Comparison of ENCODE assay signal across 10 mouse cellular contexts in the genomic region with DNA sequence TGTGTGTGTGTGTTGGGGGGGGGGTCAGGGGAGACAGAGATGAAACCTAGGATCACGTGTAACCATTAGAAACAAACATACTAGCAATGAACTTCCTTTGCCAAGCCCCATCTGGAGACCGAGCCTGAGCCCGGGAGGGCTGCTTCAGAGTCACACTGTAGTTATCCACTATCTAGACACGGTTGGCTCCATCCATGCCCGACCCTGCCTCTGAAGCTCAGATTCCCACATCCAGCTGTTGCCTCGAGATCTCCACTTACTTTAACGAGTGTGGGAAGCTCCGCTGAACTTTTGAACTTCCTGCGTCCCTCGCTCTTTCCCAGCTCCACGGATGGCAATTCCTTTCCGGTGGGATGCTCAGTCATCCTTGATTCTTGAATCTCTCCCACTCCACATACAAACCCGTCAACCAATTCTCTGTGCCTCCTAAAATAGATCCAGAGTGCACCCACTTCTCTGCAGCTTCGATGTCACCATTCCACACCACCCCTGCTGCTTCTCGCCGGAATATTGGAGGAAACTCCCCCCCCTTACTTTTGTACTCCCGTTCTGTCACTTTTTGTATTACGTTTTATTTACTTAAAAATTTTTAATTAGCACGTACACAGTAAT. TPM values are rescaled to one million over a fixed set of nuclear protein-coding genes. Genes with fewer than 3 reads are reported as not detected.
DNase-seq lines count a peak whose midpoint lies in the region; ATAC-seq and TF ChIP-seq lines count a peak whose summit lies in the region.
"Had no signal": no experiment of that assay in that cellular context is flagged by ENCODE, and none has a peak within 500 bp of the region (broad histone marks: within the 10 kb centered on the region; RNA-seq: fewer than 3 reads in every experiment).

No protein-coding gene starts in this region.

- peak; percentile 20 for DNase-seq in kidney, adult 2 months
- no peak for DNase-seq in kidney, adult 18-20 months
- peak; percentile 85 for DNase-seq in embryonic facial prominence, embryonic 14.5 days (ENCODE audit: low spot score)
- DNase-seq in layer of hippocampus, adult 18-20 months (ENCODE audit: low spot score in 2 of 2) = no peak
- DNase-seq in cerebellum, adult 2 months = no peak
- DNase-seq in gastrocnemius, adult 8-10 months (ENCODE audit: low spot score in 2 of 2) = no peak

- no peak overlapping the region for H3ac ChIP-seq in myocyte (ENCODE audit: control insufficient read depth, insufficient read length)

- H3K4me3 ChIP-seq in kidney, adult 2 months (ENCODE audit: insufficient read depth, low read depth, low read length) = no peak overlapping the region
- no peak overlapping the region for H3K4me3 ChIP-seq in embryonic facial prominence, embryonic 14.5 days (ENCODE audit: low read depth, low read length)
- H3K4me3 ChIP-seq in intestine, postnatal 0 days (ENCODE audit: low read depth, low read length) = no peak overlapping the region
- H3K4me3 ChIP-seq in myocyte = no peak overlapping the region
- no peak overlapping the region for H3K4me3 ChIP-seq in cerebellum, adult 2 months (replicated peaks; ENCODE audit: insufficient read depth, low read depth, low read length)
- H3K4me3 ChIP-seq: embryonic facial prominence, embryonic 13.5 days had no signal

- no peaks in the 10 kb centered on the region for H3K9me3 ChIP-seq in embryonic facial prominence, embryonic 14.5 days (ENCODE audit: control insufficient read depth, low read length)
- H3K9me3 ChIP-seq in intestine, postnatal 0 days (ENCODE audit: control insufficient read depth) = no peaks in the 10 kb centered on the region
- H3K9me3 ChIP-seq: embryonic facial prominence, embryonic 13.5 days had no signal

- 22% methylated on average over 19 of the region's 19 CpGs for WGBS in kidney, adult 2 months
- 35% methylated on average over 19 of the region's 19 CpGs for WGBS in embryonic facial prominence, embryonic 14.5 days
- 51% methylated on average over 19 of the region's 19 CpGs for WGBS in intestine, postnatal 0 days
- WGBS in cerebellum, adult 2 months = 63% methylated on average over 19 of the region's 19 CpGs

- no peak for TF ChIP-seq CTCF in kidney, adult 2 months (conservative IDR thresholded peaks at IDR 0.05; ENCODE audit: insufficient read depth, insufficient read length, low read depth, low read length)
- no peak for TF ChIP-seq CTCF in intestine, postnatal 0 days (IDR thresholded peaks at IDR 0.05; ENCODE audit: low read depth)
- no peak for TF ChIP-seq CTCF in cerebellum, adult 2 months (IDR thresholded peaks at IDR 0.05; ENCODE audit: borderline replicate concordance, insufficient read depth, low read depth, low read length)

- no peaks in the 10 kb centered on the region for H3K4me1 ChIP-seq in kidney, adult 2 months (ENCODE audit: control insufficient read depth, insufficient read depth, low read length)
- no peaks in the 10 kb centered on the region; the same call in 1 of the 2 replicates for H3K4me1 ChIP-seq in embryonic facial prominence, embryonic 14.5 days (ENCODE audit: control insufficient read depth, insufficient read depth, low read length)
- H3K4me1 ChIP-seq in intestine, postnatal 0 days (replicated peaks; ENCODE audit: control insufficient read depth, insufficient read depth, low read length) = no peaks in the 10 kb centered on the region
- H3K4me1 ChIP-seq in cerebellum, adult 2 months (ENCODE audit: control insufficient read depth, insufficient read depth, low read length) = no peaks in the 10 kb centered on the region
- H3K4me1 ChIP-seq: embryonic facial prominence, embryonic 13.5 days had no signal

- peak overlapping the region; percentile 70; the same call in 1 of the 2 replicates for H3K27ac ChIP-seq in kidney, adult 2 months (ENCODE audit: insufficient read depth, low read depth, low read length)
- H3K27ac ChIP-seq in embryonic facial prominence, embryonic 14.5 days (replicated peaks; ENCODE audit: low read depth, low read length) = peak overlapping the region; percentile 3; the same call in 1 of the 2 replicates
- no peak overlapping the region for H3K27ac ChIP-seq in intestine, postnatal 0 days (ENCODE audit: low read depth, low read length)
- H3K27ac ChIP-seq in cerebellum, adult 2 months (ENCODE audit: insufficient read depth, low read length) = no peak overlapping the region
- H3K27ac ChIP-seq: embryonic facial prominence, embryonic 13.5 days had no signal

- H3K79me2 ChIP-seq in myocyte (ENCODE audit: control insufficient read depth, insufficient read depth) = no peaks in the 10 kb centered on the region

- H3K4me2 ChIP-seq in embryonic facial prominence, embryonic 14.5 days (ENCODE audit: low read depth, low read length) = no peak overlapping the region
- 0 out of 2 replicates have a peak overlapping the region, but pooled peaks have one; percentile 7 for H3K4me2 ChIP-seq in intestine, postnatal 0 days (replicated peaks; ENCODE audit: low read depth)
- H3K4me2 ChIP-seq in myocyte (ENCODE audit: low read depth) = peak overlapping the region; percentile 47
- H3K4me2 ChIP-seq: embryonic facial prominence, embryonic 13.5 days had no signal

- no peak overlapping the region for H3K9ac ChIP-seq in embryonic facial prominence, embryonic 14.5 days (ENCODE audit: low read depth, low read length)
- no peak overlapping the region for H3K9ac ChIP-seq in intestine, postnatal 0 days (ENCODE audit: low read depth, low read length)
- H3K9ac ChIP-seq: embryonic facial prominence, embryonic 13.5 days had no signal

- H3K27me3 ChIP-seq in kidney, adult 2 months (replicated peaks; ENCODE audit: control insufficient read depth, insufficient read depth, low read length) = no peaks in the 10 kb centered on the region
- H3K27me3 ChIP-seq in embryonic facial prominence, embryonic 14.5 days (replicated peaks; ENCODE audit: control insufficient read depth, insufficient read depth, low read length) = no peaks in the 10 kb centered on the region
- H3K27me3 ChIP-seq in intestine, postnatal 0 days (replicated peaks; ENCODE audit: control insufficient read depth, insufficient read depth, low read length) = no peaks in the 10 kb centered on the region
- H3K27me3 ChIP-seq in myocyte (ENCODE audit: control insufficient read depth, insufficient read depth, insufficient read length) = no peaks in the 10 kb centered on the region
- H3K27me3 ChIP-seq in cerebellum, adult 2 months (ENCODE audit: control insufficient read depth, insufficient read depth, low read length) = no peaks in the 10 kb centered on the region
- H3K27me3 ChIP-seq: embryonic facial prominence, embryonic 13.5 days had no signal

- no peaks in the 10 kb centered on the region for H3K36me3 ChIP-seq in kidney, adult 2 months (ENCODE audit: control insufficient read depth, insufficient read depth, low read length)
- no peaks in the 10 kb centered on the region for H3K36me3 ChIP-seq in embryonic facial prominence, embryonic 14.5 days (ENCODE audit: control insufficient read depth, insufficient read depth, low read length)
- H3K36me3 ChIP-seq in intestine, postnatal 0 days (ENCODE audit: control insufficient read depth, insufficient read depth) = no peaks in the 10 kb centered on the region
- H3K36me3 ChIP-seq in myocyte (ENCODE audit: control insufficient read depth, insufficient read depth) = no peaks in the 10 kb centered on the region
- H3K36me3 ChIP-seq: embryonic facial prominence, embryonic 13.5 days had no signal

- peak; percentile 78; the same call in 1 of the 2 replicates for ATAC-seq in embryonic facial prominence, embryonic 14.5 days (ENCODE audit: low read depth)
- no peak for ATAC-seq in intestine, postnatal 0 days
- ATAC-seq: CD4-positive, CD25-positive, alpha-beta regulatory T cell, adult 4 months had no signal

- no peak for TF ChIP-seq POLR2A in kidney, adult 2 months (IDR thresholded peaks at IDR 0.05; ENCODE audit: low read depth, low read length)
- no peak for TF ChIP-seq POLR2A in myocyte (IDR thresholded peaks at IDR 0.05; ENCODE audit: insufficient read length, low read depth)
- no peak for TF ChIP-seq POLR2A in cerebellum, adult 2 months (IDR thresholded peaks at IDR 0.05; ENCODE audit: borderline replicate concordance, insufficient read depth, low read length)

TF ChIP-seq in myocyte, 11 proteins besides CTCF, POLR2A, EP300 and RAD21:
- TF ChIP-seq MYOD1 (IDR thresholded peaks at IDR 0.05; ENCODE audit: control insufficient read depth in 1 of 3, insufficient read length in 2 of 3, low read depth in 2 of 3) (peak in 2 of 3 experiments; percentile 51 to 82), TCF3 (IDR thresholded peaks at IDR 0.05; ENCODE audit: insufficient read length, low read depth) (no peak), MAX (IDR thresholded peaks at IDR 0.05; ENCODE audit: low read depth) (no peak), MYOG (IDR thresholded peaks at IDR 0.05; ENCODE audit: control insufficient read depth in 1 of 3, insufficient read depth in 1 of 3, insufficient read length in 2 of 3, low read depth in 2 of 3) (peak in 1 of 3 experiments; percentile 38), POLR2AphosphoS2 (IDR thresholded peaks at IDR 0.05; ENCODE audit: insufficient read length, low read depth) (no peak), CEBPB (IDR thresholded peaks at IDR 0.05; ENCODE audit: insufficient read depth, poor library complexity, severe bottlenecking) (no peak)
TF ChIP-seq in myocyte: peak in this region for 2.

RNA-seq across cellular contexts. Expression of a gene that starts 15.3 kb away (rescaled TPM):
- polyA plus RNA-seq in kidney, adult 2 months (2012; rRNA removed) = 33.9 and 37.0 TPM in 2 replicates
- polyA plus RNA-seq in embryonic facial prominence, embryonic 14.5 days (2014; fragmentation: Nextera tagmentation; extraction: Ambion mirVana) = 19.7 and 20.4 TPM in 2 replicates
- polyA plus RNA-seq in intestine, postnatal 0 days (2015; fragmentation: Nextera tagmentation; extraction: Ambion mirVana) = 8.7 and 10.0 TPM in 2 replicates
- 15.5 TPM for polyA plus RNA-seq in myocyte (2012; fragmentation: generic; extraction: Trizol)
- 10 to 100 TPM; 72.0 to 73.6 TPM for total RNA-seq in layer of hippocampus, adult 18-20 months (2021)
- polyA plus RNA-seq in cerebellum, adult 2 months (2012; rRNA removed) = 28.0 and 31.7 TPM in 2 replicates
- 100 to 1,000 TPM; 102 to 119 (median 108) TPM for total RNA-seq in gastrocnemius, adult 8-10 months (2022)

Comparison
In these comparisons a context has a peak if more than half of its experiments do, and no peak if none do; other contexts are left out.
1. DNase-seq: peak in kidney, adult 2 months (single experiment) and embryonic facial prominence, embryonic 14.5 days (single experiment); none in kidney, adult 18-20 months (single experiment), layer of hippocampus, adult 18-20 months (0 of 2), cerebellum, adult 2 months (0 of 2) and gastrocnemius, adult 8-10 months (0 of 2).
2. H3K27ac ChIP-seq: peak in kidney, adult 2 months (single experiment) and embryonic facial prominence, embryonic 14.5 days (single experiment); none in intestine, postnatal 0 days (single experiment) and cerebellum, adult 2 months (single experiment).